Mouse (Mus musculus): Measurements from ENCODE around the gene C1qc.

The C1qc gene

DNA sequence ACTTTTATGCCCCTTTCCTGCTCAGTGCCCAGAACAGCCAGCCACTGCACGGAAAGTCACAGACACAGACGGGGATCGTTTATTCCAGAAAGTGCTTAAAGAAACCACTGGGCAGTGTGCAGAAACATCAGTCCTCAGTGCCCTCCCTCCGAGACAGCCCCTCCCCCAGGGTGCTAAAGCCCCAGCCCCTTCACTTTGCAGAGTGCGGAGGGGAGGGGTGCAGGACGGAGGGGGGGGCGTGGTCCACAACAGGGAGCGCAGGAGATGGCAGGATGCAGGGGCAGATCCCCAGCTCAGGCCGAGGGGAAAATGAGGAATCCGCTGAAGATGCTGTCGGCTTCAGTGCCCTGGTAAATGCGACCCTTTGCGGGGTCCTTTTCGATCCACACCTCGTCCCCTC lies 3.0 kb upstream of the C1qc start:
- no peak for DNase-seq (ENCODE audit: low spot score in 2 of 2)

DNA sequence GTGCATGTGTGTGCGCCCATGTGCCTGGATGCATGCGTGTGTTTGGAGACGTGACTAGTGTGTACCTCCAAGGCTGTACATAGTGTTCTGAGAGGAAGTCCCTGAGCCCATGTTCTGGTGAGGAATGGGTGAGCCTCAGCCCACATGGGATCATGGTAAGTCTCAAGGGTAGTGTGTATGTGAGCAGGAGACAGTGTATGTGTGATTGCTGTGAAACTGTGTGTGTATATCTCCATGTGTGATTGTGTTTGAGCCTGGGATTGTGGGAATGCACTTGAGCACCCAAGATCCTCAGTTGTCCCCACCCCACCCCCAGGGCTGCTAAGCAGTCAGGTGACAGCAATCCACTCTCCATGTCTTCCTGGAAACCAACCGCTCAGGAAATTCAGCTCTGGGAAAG lies 2.0 kb upstream of the C1qc start:
- DNase-seq (ENCODE audit: low spot score in 2 of 2), result no peak

DNA sequence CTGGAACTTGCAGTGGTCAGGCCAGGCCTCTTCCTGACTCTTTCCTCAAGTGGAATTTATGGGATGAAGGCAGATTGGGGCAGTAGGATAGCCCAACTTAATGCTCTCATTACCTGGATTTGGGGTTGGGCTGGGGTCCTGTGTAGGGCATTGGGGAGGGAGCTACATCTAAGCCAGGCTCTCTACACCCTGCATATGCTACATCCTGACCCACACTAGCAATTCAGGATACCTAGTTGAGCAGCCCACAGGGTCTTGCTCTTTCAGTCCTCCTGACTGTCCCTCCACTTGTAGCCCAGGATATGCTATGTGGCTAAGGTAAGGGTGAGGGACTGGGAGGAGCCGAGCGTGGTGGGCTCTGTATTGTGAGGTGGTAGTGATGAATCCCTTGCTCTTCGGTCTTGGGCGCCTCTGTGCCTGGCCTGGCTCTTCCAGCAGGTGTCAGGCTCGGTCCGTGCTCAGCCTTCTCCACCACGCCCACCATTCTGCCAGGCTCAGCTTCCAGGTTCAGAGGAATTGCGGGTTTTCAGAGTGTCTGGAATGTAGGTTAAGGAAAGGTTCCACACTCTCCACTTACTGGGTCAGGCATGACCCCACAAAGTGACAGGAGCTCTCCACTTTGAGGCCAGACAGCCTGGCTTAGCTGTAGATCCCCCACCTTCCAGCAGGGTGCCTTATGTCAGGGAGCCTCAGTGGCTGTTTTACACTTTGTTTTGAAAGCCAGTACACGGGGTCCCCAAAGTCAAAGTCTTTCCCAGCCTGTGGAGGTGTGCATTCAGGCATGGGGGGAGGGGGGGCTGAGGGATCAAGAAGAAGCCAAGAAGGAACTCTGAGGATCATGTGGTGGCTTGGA lies 1.1 kb upstream of the C1qc start:
- no peak for DNase-seq (ENCODE audit: low spot score in 2 of 2)

DNA sequence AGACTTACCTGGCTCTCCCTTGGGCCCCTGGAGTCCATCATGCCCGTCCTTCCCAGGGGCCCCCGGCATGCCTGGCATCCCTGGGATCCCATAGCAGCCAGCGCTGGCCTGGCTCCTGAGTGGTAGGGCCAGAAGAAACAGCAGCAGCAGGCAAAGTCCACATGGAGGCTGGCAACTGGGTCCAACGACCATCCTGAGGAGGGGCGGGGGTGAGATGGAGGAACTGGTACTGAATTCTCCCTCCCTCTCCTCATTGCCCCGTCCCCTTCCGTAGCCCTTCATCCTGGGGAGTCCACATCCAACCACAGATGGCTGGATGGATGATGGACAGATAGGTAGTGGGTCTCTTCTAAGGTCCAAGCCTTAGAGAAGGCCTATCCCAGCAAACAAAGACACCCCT lies 494 bp downstream of the C1qc start:
- DNase-seq (ENCODE audit: low spot score in 2 of 2), result no peak

DNA sequence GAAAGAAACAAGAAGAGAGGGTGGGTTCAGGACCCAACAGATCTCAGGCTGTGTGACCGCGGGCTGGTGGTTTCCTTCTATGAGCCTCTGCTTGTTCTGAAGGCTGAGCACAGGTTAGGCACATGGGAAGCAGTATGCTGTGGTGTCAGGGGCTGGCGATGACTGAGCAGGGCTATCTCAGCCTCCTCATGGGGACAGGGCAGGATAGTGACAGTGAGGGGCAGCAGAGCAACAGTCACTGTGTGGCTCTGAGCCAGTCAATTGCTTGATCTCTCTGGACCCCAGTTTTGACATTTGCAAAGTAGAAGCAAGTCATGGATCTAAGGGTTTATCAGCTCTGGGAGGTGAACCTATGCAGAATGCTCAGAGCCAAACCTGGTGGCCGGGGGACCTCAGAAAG lies 1.8 kb downstream of the C1qc start:
- DNase-seq (ENCODE audit: low spot score in 2 of 2), result no peak

DNA sequence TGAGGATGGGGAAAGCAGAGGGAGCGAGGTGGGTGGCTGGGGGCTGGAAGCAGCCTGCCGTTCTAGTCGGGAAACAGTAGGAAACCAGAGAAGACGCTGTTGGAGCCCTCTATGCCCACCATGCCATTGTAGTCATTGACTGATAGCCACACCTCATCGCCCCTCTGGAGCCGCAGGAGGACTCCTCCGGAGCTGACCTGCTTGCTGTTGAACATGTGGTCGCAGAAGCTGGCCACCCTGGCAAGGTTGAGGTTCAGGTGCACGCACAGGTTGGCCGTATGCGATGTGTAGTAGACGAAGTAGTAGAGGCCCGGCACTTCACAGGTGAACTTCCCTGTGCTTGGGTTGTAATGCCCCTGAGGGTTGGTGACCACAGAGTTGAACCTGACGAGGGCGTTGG lies 2.9 kb downstream of the C1qc start:
- no peak for DNase-seq (ENCODE audit: low spot score in 2 of 2)

DNA sequence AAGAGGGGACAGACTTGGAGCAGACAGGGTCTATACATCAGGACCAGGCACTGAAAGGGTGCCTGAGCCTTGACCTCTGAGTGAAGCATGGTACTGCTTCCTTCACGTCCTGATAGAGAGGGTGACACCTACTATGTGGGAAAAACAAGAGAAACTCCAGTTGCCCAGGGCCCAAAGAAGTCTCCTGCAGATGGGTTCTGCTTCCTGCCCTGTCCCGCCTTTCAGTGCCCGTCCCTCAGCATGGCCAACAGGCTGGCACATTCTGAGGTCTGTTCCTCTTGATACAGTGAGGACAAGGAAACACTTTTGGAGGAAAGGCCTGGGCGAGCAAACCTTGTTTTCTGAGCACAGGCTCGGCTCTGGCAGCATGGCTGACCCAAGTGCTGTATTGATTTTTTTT lies 5.2 kb downstream of the C1qc start:
- DNase-seq (ENCODE audit: low spot score in 2 of 2), result no peak

DNA sequence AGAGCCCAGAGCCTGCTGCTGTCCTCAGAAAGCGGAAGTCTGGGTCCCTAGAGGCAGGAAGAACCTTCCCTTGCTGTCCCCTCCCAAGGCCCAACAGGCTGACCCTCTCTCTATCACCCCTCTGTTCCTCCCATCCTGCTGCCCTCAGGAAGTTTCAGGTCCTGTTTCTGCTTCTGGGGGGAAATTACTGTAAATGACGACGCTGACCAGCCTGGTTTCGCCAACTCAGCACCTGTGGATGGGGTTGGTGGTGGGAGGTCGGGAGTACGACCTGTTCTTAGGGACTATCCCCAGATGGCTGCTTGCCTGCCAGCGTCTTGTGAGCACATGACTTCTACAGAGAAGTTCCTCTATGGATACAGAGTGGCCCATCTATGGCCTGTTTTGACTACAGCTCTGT lies 6.8 kb downstream of the C1qc start, which contains the start of gene C1qb:
C1qb (minus strand) TSS at position 87 of the 400 bp plus-strand sequence.
- no peak for DNase-seq (ENCODE audit: low spot score in 2 of 2)

DNA sequence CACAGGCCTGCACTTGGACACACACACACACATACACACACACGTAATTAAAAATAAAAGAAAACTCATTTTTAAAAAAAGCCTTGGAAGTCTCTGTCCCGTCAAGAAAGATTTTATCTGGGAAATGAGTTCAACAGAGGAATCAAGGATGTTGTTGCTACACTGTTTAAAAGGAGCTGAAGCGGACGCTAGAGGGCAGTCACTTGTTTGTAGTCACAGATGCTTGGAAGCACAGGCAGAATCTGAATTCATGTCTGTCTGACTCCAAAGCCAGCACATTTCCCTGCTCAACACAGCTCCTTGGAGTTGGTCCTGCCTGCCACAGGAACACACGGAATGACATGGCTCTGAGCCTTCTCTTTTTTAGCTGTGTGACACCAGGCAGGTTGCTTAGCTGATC lies 14.3 kb downstream of the C1qc start:
- DNase-seq (ENCODE audit: low spot score in 2 of 2), result no peak

DNA sequence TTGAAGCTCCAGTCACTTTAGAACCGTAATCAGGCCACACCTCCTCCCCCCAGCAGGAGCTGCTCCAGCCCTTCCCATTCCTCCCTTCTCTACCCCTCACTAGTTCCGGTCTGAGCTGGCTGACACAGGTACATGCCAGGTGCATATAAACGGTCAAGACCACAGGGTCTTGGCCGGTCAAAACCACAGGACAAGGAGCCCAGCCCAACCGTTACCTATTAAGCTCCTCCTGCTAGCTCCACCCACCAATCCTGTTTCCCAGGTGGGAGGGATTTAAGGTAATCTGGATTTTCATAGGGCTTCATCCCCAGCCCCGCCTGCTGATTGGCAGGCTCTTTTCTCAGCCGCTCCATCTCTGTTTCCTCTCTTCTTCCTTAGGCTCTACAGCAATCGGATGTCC lies 14.7 kb downstream of the C1qc start:
- no peak for DNase-seq (ENCODE audit: low spot score in 2 of 2)

DNA sequence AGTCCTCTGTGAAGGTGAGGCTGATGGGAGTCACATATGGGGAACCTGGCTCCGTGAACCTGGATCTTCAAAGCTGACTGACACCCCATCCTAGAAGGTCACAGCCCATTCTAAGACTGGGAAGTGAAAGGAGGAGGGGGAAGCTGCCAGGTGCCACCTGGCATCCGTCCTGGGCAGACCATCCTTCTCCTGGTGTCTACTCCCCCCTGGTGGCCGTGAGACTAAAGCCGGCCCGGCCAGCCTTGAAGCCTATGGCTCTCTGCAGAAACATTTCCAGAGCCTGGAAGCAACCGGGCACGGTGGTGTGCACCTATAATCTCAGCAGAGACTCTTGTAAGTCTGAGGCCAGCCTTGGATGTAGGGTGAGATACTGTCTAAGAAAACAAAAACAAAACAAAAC lies 15.9 kb downstream of the C1qc start:
- no peak for DNase-seq (ENCODE audit: low spot score in 2 of 2)

DNA sequence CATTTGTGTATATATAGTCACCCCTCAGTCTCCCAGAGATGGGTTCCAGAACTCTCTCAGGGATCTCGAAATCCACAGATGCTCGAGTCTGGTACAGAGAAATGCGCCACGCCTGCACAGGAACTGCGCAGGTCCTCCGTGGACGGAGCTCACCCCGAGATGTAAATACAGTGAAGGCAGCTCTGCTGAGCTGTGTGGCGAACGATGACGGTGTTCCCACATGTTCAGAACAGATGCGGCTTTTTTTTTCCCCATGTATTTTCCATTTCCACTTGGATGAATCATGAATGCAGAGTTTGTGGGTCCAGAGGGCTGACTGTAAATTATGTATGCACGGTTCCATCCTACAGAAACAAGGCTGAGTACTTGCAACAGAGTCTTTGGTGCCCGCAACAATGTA lies 17.9 kb downstream of the C1qc start:
- no peak for DNase-seq (ENCODE audit: low spot score in 2 of 2)

DNA sequence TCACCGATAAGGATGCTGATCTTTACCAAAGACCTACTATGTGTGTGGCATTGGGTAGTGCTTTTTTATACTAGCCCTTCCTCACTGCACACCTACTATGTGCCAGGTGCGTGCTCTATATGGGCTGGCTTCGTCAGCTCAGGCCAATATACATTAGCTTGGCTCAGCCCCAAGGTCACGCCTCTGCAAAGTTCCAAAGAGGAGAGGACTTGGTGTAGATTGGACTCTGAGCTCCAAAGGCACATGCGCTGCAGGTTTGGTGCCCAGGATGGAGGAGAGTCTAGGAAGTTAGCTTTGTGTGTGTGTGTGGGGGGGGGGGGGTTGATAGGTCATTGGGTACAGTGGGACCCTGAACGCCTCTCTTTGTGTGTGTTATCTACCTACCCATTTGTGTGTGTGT lies 24.5 kb downstream of the C1qc start:
- no peak for DNase-seq (ENCODE audit: low spot score in 2 of 2)

DNA sequence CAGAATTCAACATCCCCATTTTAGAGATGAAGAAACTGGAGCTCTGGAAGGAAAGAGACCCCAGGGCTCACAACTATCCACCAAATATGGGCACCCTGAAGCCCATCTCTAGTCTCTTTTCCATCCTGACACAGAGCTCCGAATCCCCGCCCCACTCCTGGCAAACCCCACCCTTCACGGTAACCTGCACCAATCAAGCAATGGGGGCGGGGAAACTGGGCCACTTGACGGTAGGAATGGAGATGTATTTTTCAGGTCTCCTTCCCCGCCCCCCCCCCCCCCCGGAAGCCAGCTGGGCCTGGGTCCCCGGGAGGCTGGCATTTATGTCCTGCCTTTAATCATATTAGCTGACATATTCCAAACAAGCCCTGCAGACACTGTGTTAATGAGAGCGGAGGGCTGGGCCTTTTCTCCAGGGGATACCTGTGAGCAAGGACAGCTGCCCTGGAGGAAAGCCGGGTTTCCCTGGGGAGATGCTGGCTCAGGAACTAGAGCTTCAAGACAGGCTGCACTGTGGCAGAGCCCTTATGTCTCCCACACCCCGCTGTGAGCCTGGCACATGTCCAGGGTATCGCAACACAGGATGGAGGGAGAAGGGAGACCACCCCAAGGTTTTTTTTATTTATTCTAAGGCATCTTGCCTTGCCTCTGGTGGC lies 25.0 kb downstream of the C1qc start:
- DNase-seq (ENCODE audit: low spot score in 2 of 2), result no peak

DNA sequence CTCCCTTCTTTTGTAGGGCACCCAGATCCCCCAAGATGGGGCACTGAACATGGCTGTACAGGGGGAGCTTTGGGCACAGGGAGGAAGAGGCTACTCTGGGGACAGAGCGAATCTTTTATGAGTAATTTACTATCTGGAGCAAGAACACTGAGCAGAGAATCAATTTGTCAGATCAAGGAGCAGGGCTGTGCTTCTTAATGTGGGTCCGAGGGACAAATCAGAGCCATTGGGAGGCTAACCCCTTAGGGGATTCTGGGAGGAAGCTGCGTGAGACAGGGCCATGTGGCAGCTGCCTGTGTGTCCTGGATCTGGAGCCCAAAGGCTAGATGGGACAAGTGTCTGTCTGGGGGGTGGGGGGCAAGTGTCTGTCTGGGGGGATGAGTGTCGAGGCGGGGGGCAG lies 27.3 kb downstream of the C1qc start:
- DNase-seq (ENCODE audit: low spot score in 2 of 2), result no peak

DNA sequence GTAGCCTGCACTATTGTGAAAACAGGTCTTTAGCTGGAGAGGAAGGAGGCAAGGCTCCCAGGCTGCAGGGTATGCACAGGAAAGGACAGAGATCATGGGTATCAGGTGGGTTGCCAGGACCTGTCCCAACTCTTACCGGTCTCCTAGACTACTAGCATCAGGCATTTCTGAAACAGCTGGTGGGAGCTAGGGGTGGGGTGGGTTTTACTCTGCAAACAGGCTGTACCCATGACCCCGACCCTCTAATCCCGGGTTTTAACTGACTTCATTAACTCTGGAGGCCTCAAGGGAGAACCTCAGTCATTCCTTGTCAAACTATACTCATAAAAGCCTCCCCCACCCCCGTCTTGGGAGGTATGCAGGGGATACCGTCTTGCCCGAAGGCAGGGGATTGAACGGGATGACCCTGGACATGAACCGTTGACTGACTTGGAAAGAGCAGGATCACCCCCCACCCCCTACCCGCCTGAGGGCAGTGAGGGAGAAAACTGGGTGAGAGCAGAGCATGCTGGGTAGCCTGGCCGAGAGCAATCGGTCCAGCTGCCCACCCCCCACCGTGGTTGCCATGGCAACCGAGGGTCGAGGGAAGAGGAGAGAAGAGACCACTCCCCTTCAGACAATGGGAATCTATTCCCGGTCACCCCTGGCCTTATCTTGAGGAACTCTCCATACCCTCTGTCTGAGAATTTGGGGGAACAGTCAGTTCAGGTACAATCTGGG lies 28.0 kb downstream of the C1qc start:
- DNase-seq (ENCODE audit: low spot score in 2 of 2), result no peak

DNA sequence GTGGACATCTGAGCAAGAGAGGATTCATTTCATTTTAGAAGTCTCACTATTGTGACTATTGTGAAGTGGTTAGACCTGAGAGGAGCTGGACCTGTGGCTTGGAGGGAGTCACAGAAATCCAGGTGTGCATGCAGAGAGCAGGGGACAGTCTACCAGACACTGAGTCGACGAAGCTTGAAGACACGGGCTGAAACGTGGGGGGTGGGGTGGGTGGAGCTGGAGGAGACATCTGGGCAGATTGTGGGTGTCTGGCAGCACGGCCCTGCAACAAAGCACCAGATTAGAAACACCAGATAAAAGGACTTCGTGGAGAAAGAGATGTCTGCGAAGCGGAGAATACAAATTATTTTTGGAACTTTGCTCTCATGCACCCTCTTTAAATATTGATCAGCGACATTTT lies 29.3 kb downstream of the C1qc start:
- DNase-seq (ENCODE audit: low spot score in 2 of 2), result no peak

DNA sequence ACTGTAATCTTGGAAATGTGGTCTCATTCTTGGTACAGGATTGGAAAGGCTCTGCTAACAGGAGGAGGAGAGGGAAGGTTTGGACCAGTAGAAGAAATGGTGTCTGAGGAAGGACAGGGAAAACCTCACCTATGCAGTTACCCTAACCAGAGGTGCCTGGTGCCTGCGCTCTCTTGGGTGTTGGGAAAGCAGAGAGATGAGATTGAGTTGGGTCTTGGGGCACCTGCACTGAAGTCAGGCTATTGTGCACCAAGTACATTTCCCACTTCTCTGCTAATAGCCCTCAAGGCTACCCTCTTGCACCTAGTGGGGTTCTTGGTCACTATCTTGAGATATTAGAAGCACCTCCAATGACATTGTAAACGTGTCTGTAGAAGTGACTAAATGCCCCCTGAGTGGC lies 30.5 kb downstream of the C1qc start:
- no peak for DNase-seq (ENCODE audit: low spot score in 2 of 2)

DNA sequence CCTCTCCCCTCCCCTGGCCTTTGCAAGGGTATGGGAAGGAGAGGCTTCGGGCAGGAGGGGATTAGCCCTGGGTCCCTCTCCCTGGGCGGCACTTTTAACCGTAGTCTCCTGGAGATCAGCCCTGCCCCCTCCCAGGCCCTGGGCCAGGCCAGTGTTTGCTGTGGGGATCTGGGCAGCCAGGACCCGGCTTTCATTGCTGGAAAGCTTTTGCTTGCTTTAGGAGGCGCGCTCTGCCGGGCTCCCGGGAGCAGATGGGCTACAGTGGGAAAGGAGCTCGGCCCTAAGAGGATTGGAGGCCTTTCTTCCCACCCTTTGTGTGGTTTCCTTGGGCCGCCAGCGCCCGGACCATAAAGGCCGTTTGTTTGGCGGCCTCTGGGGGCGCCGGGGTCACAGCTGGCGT lies 31.1 kb downstream of the C1qc start:
- DNase-seq (ENCODE audit: low spot score in 2 of 2), result no peak

DNA sequence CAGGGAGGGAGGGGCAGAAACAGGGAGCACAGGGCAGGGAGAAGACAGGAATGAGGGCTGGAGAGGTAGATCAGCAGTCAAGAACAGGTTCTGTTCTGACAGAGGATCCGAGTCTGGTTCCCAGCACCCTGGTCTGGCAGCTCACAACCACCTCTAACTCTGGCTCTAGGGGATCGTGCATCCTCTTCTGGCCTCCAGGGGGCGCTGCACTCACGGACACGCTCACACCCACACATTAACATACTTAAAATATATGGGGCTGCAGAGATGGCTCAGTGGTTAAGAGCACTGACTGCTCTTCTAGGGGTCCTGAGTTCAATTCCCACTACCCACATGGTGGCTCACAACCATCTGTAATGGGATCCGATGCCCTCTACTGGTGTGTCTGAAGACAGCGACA lies 32.8 kb downstream of the C1qc start:
- DNase-seq (ENCODE audit: low spot score in 2 of 2), result no peak

DNA sequence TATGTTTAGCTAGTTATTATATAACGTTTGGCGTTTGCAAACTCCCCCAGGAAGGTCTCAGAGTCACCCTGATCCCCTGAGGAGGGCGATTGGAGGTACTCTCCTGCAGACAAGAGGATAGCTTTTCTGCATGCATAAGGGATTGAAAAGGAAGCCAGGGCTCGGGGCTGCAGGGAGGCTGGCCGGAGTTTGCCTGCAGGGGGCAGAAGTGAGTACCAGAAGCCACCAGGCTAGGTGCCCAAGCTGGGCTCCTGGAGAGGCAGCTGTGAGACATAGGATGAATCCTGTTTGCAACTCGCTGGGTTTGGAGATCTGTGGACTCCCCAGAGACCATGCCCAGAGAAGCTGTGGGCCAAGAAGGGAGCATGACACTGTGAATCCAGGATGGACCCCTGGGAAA lies 37.8 kb downstream of the C1qc start:
- no peak for DNase-seq (ENCODE audit: low spot score in 2 of 2)

DNA sequence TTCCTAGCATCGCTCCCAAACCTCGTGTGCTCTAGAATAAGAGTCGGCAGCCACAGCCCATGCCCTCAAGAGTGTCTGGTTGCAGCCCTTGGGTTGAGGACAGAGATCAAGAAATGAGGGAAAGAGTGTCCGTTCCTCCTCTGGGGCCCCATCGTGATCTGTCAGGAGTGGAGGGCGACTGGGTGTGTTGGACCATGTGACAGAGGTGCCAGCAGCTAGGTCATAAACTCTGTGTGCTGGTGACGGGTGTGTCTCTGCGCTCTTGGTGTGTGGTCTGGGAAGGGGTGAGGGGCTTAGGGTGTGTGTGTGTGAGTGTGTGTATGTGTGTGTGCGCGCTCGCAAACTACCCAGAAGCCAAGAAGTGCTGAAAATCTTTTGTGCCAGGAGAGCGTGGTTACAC lies 39.9 kb downstream of the C1qc start:
- no peak for DNase-seq (ENCODE audit: low spot score in 2 of 2)

DNA sequence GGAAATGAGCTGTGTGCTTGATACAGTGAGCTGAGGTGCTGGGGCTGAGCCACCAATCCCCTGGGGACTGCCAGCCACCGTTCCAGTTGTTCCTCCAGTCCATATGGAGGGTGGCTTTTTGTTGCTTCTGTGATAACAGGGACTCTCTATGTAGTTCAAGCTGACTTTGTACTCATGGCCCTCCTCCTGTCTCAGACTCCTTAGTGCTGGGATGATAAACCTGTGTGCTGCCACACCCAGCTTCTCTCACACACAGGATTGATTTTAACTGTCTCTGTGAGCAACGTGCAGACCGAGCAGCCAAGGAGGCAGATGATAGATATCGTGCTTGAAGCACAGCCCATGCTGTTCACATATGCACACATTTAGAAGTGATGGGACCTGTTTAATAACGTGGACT lies 40.7 kb downstream of the C1qc start:
- no peak for DNase-seq (ENCODE audit: low spot score in 2 of 2)

Data from spleen, postnatal 14 days (tissue).